Mouse (Mus musculus): Measurements from ENCODE around the gene Scml4. TPM values are rescaled to one million over a fixed set of nuclear protein-coding genes. Genes with fewer than 3 reads are reported as not detected.

Gene Scml4
- polyA plus RNA-seq, 1 experiment from 2014 or later: 0.30 TPM

DNA sequence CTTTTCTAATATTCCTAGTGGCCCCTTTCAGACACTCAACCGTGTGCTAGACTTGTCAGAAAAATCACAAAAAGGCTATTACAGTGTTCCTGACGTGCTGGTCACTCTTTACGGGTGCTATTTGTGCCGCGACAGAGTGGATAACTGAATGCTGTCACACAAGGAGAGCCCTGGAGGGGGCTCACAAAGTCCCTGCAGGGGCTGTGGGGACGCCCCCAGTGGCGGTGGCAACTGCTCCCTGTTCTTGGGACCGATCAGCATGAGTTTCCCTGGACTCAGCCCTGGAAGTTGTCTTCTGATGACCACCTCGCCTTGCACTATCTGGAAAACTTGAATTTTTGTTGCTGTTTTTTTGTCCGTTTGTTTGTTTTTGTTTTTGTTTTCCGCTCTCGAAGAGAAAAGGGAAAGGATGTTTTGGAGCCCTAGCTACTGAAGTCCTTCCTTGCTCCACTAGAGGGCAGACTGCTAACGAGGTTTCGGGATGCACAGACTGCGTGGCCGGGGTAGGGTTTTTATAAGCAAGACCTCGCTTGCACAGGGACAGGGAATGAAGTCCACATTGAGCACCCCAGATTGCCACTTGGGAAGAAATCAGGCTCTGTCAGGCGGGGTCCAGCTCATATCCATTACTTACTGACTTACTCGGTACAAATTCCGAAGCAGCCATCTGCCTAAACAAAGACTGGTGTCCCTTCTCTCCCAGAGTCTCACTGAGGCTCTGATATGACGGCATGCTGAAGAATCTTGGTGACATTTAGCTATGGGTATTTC lies 97.9 kb downstream of the Scml4 start:
- Histone ChIP-seq H3K27ac (ENCODE audit: low read depth) (no peak overlapping the region), H3K36me3 (ENCODE audit: insufficient read depth) (no peaks in the 10 kb centered on the region), H3K9me3 (ENCODE audit: low read depth, low read length) (no peaks in the 10 kb centered on the region), H3K4me1 (ENCODE audit: insufficient read depth) (no peaks in the 10 kb centered on the region), H3K4me3 (ENCODE audit: low read depth, low read length) (peak overlapping the region; percentile 26), H3K27me3 (ENCODE audit: insufficient read depth, low read length) (peaks cover 6% of the 10 kb centered on the region; the same call in 1 of the 2 replicates), H3K4me2 (peak overlapping the region; percentile 58), H3K9ac (peak overlapping the region; percentile 10)
- ATAC-seq (ENCODE audit: insufficient read depth) (peak; percentile 86), DNase-seq (peak; percentile 94)
- WGBS: 5% methylated on average over 21 of the region's 21 CpGs
- peak; percentile 88 for TF ChIP-seq CTCF (IDR thresholded peaks at IDR 0.05; ENCODE audit: low read depth)

DNA sequence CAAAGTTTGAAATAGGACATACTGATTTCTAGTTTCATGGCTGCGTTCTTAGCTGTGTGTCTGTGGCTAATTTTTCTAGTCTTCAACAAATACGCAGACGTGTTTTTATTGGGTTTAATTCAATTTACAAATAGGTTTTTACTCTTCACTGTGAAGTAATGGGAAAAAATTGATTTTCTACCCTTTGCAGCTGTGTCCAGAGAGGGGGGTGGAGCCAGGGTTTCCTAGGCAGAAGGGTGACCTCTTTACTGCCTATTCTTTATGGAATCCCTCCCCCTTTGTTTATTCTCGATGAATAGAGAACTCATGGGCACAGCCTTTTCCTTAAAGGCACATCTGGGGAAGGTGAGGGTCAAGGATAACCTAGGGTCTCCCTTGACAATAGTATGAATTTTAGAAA lies 98.5 kb downstream of the Scml4 start:
- Histone ChIP-seq H3K9ac (no peak overlapping the region), H3K4me2 (peak overlapping the region; percentile 58), H3K27me3 (ENCODE audit: insufficient read depth, low read length) (peaks cover 6% of the 10 kb centered on the region; the same call in 1 of the 2 replicates), H3K27ac (ENCODE audit: low read depth) (no peak overlapping the region), H3K9me3 (ENCODE audit: low read depth, low read length) (no peaks in the 10 kb centered on the region), H3K36me3 (ENCODE audit: insufficient read depth) (no peaks in the 10 kb centered on the region), H3K4me1 (ENCODE audit: insufficient read depth) (no peaks in the 10 kb centered on the region), H3K4me3 (ENCODE audit: low read depth, low read length) (peak overlapping the region; percentile 26; the same call in 1 of the 2 replicates)
- no peak for TF ChIP-seq CTCF (IDR thresholded peaks at IDR 0.05; ENCODE audit: low read depth)
- WGBS: 54% methylated on average over 4 of the region's 4 CpGs
- DNase-seq (no peak), ATAC-seq (ENCODE audit: insufficient read depth) (no peak)

- H3K27ac ChIP-seq (ENCODE audit: low read depth): no peak overlapping the region; the same call in 1 of the 2 replicates
- H3K36me3 ChIP-seq (ENCODE audit: insufficient read depth): no peaks in the 10 kb centered on the region
- DNase-seq (no peak), ATAC-seq (ENCODE audit: insufficient read depth) (no peak)
- no peaks in the 10 kb centered on the region for H3K27me3 ChIP-seq (ENCODE audit: insufficient read depth, low read length)
- no peak overlapping the region for H3K9ac ChIP-seq
- H3K9me3 ChIP-seq (ENCODE audit: low read depth, low read length): no peaks in the 10 kb centered on the region
- no peak overlapping the region for H3K4me3 ChIP-seq (ENCODE audit: low read depth, low read length)
- no peaks in the 10 kb centered on the region for H3K4me1 ChIP-seq (ENCODE audit: insufficient read depth)
- H3K4me2 ChIP-seq: no peak overlapping the region
- 64% methylated on average over 6 of the region's 6 CpGs for WGBS
- TF ChIP-seq CTCF (IDR thresholded peaks at IDR 0.05; ENCODE audit: low read depth): no peak
These were observed 101.6 kb downstream of the Scml4 start for GRCm38 (mm10) chr10:42961771-42962170.

GRCm38 (mm10) chr10:42962181-42962601 lies 102.0 kb downstream of the Scml4 start:
- H3K36me3 ChIP-seq (ENCODE audit: insufficient read depth): no peaks in the 10 kb centered on the region
- H3K4me1 ChIP-seq (ENCODE audit: insufficient read depth): no peaks in the 10 kb centered on the region
- 75% methylated on average over 6 of the region's 6 CpGs for WGBS
- 0 out of 2 replicates have a peak overlapping the region, but pooled peaks have one; percentile 24 for H3K27ac ChIP-seq (ENCODE audit: low read depth)
- no peak overlapping the region for H3K4me3 ChIP-seq (ENCODE audit: low read depth, low read length)
- H3K9ac ChIP-seq: no peak overlapping the region
- DNase-seq (peak; percentile 49), ATAC-seq (ENCODE audit: insufficient read depth) (peak; percentile 56; the same call in 1 of the 2 replicates)
- H3K4me2 ChIP-seq: no peak overlapping the region
- TF ChIP-seq CTCF (IDR thresholded peaks at IDR 0.05; ENCODE audit: low read depth): no peak
- H3K27me3 ChIP-seq (ENCODE audit: insufficient read depth, low read length): no peaks in the 10 kb centered on the region
- H3K9me3 ChIP-seq (ENCODE audit: low read depth, low read length): no peaks in the 10 kb centered on the region

DNA sequence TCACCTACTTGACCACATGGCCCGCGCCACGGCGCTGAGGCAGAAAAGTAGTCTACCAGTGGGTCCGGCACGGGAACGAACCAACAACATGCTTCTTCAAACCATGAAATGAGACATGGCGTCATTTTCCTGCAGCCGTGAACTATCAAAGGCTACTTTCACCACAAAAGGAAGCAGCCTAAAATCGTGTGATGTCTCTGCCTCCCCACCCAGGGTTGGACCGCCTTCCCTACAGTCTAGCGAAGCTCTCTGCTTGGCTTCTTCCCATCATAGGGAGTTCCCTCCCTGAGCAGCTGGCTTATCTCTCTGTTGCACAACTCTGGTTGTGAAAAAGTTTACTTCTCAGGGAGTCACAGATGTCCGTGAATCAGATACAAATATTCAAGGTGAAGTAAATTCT lies 102.5 kb downstream of the Scml4 start:
- Histone ChIP-seq H3K9me3 (ENCODE audit: low read depth, low read length) (no peaks in the 10 kb centered on the region), H3K27ac (ENCODE audit: low read depth) (no peak overlapping the region), H3K4me1 (ENCODE audit: insufficient read depth) (no peaks in the 10 kb centered on the region), H3K9ac (no peak overlapping the region), H3K27me3 (ENCODE audit: insufficient read depth, low read length) (no peaks in the 10 kb centered on the region), H3K36me3 (ENCODE audit: insufficient read depth) (no peaks in the 10 kb centered on the region), H3K4me2 (no peak overlapping the region), H3K4me3 (ENCODE audit: low read depth, low read length) (no peak overlapping the region)
- no peak for TF ChIP-seq CTCF (IDR thresholded peaks at IDR 0.05; ENCODE audit: low read depth)
- ATAC-seq (ENCODE audit: insufficient read depth): no peak
- WGBS: 75% methylated on average over 13 of the region's 13 CpGs
- peak; percentile 47 for DNase-seq

DNA sequence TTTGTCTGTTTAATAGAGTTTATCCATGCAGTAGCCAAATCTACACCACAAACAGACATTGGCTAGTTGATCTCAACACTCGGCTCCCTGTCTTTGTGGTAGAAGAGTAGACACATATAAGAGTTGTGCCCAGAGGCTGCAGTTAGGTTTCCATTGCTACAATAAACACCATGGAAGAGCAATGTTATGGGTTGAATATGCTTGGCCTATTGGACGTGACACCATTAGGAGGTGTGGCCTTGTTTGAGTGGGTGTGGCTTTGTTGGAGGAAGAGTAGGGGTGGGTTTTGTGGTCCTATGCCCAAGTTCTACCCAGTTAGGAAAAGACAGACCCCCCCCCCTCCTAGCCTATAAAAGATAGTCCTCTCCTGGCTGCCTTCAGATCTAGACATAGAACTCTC lies 102.9 kb downstream of the Scml4 start:
- ATAC-seq (ENCODE audit: insufficient read depth): no peak
- no peak for DNase-seq
- H3K4me1 ChIP-seq (ENCODE audit: insufficient read depth): no peaks in the 10 kb centered on the region
- no peak overlapping the region for H3K4me3 ChIP-seq (ENCODE audit: low read depth, low read length)
- no peak overlapping the region for H3K9ac ChIP-seq
- WGBS: 88% methylated on average over 2 of the region's 2 CpGs
- no peaks in the 10 kb centered on the region for H3K27me3 ChIP-seq (ENCODE audit: insufficient read depth, low read length)
- no peak for TF ChIP-seq CTCF (IDR thresholded peaks at IDR 0.05; ENCODE audit: low read depth)
- no peaks in the 10 kb centered on the region for H3K36me3 ChIP-seq (ENCODE audit: insufficient read depth)
- no peak overlapping the region for H3K27ac ChIP-seq (ENCODE audit: low read depth)
- no peak overlapping the region for H3K4me2 ChIP-seq
- H3K9me3 ChIP-seq (ENCODE audit: low read depth, low read length): no peaks in the 10 kb centered on the region

DNA sequence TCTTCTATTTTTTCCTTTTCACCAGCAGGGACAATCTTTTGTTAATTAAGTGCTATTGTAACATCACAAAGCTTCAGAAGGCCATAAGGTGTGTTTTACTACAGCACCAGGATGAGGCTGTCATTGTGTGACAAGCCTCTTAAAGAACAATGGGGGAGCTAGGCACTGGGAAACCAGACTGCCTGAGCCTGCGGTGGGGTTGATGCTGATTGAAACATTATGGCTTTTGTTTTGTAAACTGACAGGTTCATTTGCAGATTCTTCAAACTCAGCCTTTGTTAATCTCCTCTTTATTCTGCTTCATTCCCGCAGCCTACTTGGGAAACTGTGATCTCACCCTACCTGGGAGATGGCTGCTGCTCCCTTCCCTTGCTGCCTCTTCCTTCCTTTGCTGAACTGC lies 108.2 kb downstream of the Scml4 start:
- Histone ChIP-seq H3K9ac (no peak overlapping the region), H3K27me3 (ENCODE audit: insufficient read depth, low read length) (no peaks in the 10 kb centered on the region), H3K9me3 (ENCODE audit: low read depth, low read length) (no peaks in the 10 kb centered on the region), H3K4me2 (no peak overlapping the region), H3K27ac (ENCODE audit: low read depth) (no peak overlapping the region), H3K4me1 (ENCODE audit: insufficient read depth) (no peaks in the 10 kb centered on the region), H3K36me3 (ENCODE audit: insufficient read depth) (no peaks in the 10 kb centered on the region), H3K4me3 (ENCODE audit: low read depth, low read length) (no peak overlapping the region)
- TF ChIP-seq CTCF (IDR thresholded peaks at IDR 0.05; ENCODE audit: low read depth): no peak
- ATAC-seq (ENCODE audit: insufficient read depth) (no peak), DNase-seq (no peak)
- WGBS: 17% methylated on average over 2 of the region's 2 CpGs
